Mouse (Mus musculus) embryo, embryonic 9.5 days (tissue): ENCODE results near the gene Ccdc27.

Source experiments
- DNase-seq: peaks from one replicate; pipeline ENCODE4 v3.0.0-alpha.2; 2017; ENCODE audit errors: extremely low spot score

Ccdc27 gene

GRCm38 (mm10) chr4:154042577-154042976 lies at the start of gene Ccdc27:
Gene Ccdc27 (minus strand): TSS chr4:154042677.
- no peak for DNase-seq

- DNase-seq: no peak
Observed at GRCm38 (mm10) chr4:154091356-154091755, 48.9 kb upstream of the Ccdc27 start.

- no peak for DNase-seq
Observed at GRCm38 (mm10) chr4:154089205-154089604, 46.7 kb upstream of the Ccdc27 start.

GRCm38 (mm10) chr4:154086436-154086835 lies 44.0 kb upstream of the Ccdc27 start:
- no peak for DNase-seq

- DNase-seq: no peak
Observed at GRCm38 (mm10) chr4:154085856-154086255, 43.4 kb upstream of the Ccdc27 start.

- no peak for DNase-seq
Observed at GRCm38 (mm10) chr4:154081974-154082373, 39.5 kb upstream of the Ccdc27 start.

- no peak for DNase-seq
Observed at GRCm38 (mm10) chr4:154081021-154081420, 38.5 kb upstream of the Ccdc27 start.

- DNase-seq: no peak
Observed at GRCm38 (mm10) chr4:154080211-154080610, 37.7 kb upstream of the Ccdc27 start.

- no peak for DNase-seq
Observed at GRCm38 (mm10) chr4:154071941-154072340, 29.5 kb upstream of the Ccdc27 start.

- DNase-seq: no peak
Observed at GRCm38 (mm10) chr4:154071521-154071920, 29.0 kb upstream of the Ccdc27 start.

GRCm38 (mm10) chr4:154070896-154071295 lies 28.4 kb upstream of the Ccdc27 start:
- peak; percentile 53 for DNase-seq

GRCm38 (mm10) chr4:154064827-154065773 lies 22.6 kb upstream of the Ccdc27 start:
- DNase-seq: peak; percentile 16

- DNase-seq: no peak
Observed at GRCm38 (mm10) chr4:154057696-154058095, 15.2 kb upstream of the Ccdc27 start.

GRCm38 (mm10) chr4:154056661-154057060 lies 14.2 kb upstream of the Ccdc27 start:
- DNase-seq: no peak

- no peak for DNase-seq
Observed at GRCm38 (mm10) chr4:154056046-154056445, 13.6 kb upstream of the Ccdc27 start.

- no peak for DNase-seq
Observed at GRCm38 (mm10) chr4:154055482-154055881, 13.0 kb upstream of the Ccdc27 start.

GRCm38 (mm10) chr4:154053065-154053464 lies 10.6 kb upstream of the Ccdc27 start:
- no peak for DNase-seq

GRCm38 (mm10) chr4:154051401-154051800 lies 8.9 kb upstream of the Ccdc27 start:
- DNase-seq: no peak

- no peak for DNase-seq
Observed at GRCm38 (mm10) chr4:154045837-154046236, 3.4 kb upstream of the Ccdc27 start.

- DNase-seq: no peak
Observed at GRCm38 (mm10) chr4:154037123-154037522, 5.4 kb downstream of the Ccdc27 start.

- no peak for DNase-seq
Observed at GRCm38 (mm10) chr4:154028646-154029045, 13.8 kb downstream of the Ccdc27 start.

- DNase-seq: no peak
Observed at GRCm38 (mm10) chr4:154028066-154028465, 14.4 kb downstream of the Ccdc27 start.

- no peak for DNase-seq
Observed at GRCm38 (mm10) chr4:154026441-154026761, 16.1 kb downstream of the Ccdc27 start.
